Mouse (Mus musculus) kidney, adult 2 months (tissue): ENCODE measurements around the gene Cd247.

ENCODE experiments used
- CTCF ChIP-seq: fragments of 200-500 bp; conservative IDR thresholded peaks from 2 replicates; pipeline ENCODE4 v1.5.1; 2011; ENCODE audit warnings: low read depth, mild to moderate bottlenecking, control low read depth, low read length, moderate library complexity, mixed read lengths; ENCODE audit not compliant: insufficient read depth, insufficient read length
- POLR2A ChIP-seq: fragments of 200-500 bp; IDR thresholded peaks from one replicate; pipeline ENCODE4 v1.6.1; 2011; ENCODE audit warnings: low read depth, low read length, control low read depth

GRCm38 (mm10) chr1:165861235-165861609, 72.7 kb downstream of the Cd247 start:
- no peak for TF ChIP-seq POLR2A
- TF ChIP-seq CTCF: no peak
